Mouse (Mus musculus) fibroblast of lung, adult 2 months (primary cell): ENCODE data around the gene Fggy.

Source experiments
- DNase-seq: peaks from one replicate; pipeline ENCODE4 v3.0.0-alpha.2; 2011; ENCODE audit warnings: low read depth

Fggy gene

GRCm38 (mm10) chr4:95666284-95666889, 109.1 kb downstream of the Fggy start:
- no peak for DNase-seq

- no peak for DNase-seq
Measured at GRCm38 (mm10) chr4:95666896-95667295, 109.6 kb downstream of the Fggy start.

GRCm38 (mm10) chr4:95667595-95667994, 110.3 kb downstream of the Fggy start:
- DNase-seq, result no peak

GRCm38 (mm10) chr4:95668543-95668942, 111.2 kb downstream of the Fggy start:
- DNase-seq, result no peak

GRCm38 (mm10) chr4:95669336-95669735, 112.0 kb downstream of the Fggy start:
- DNase-seq, result no peak

- no peak for DNase-seq
Measured at GRCm38 (mm10) chr4:95670559-95670958, 113.3 kb downstream of the Fggy start.

- DNase-seq, result no peak
Measured at GRCm38 (mm10) chr4:95672039-95672438, 114.7 kb downstream of the Fggy start.

GRCm38 (mm10) chr4:95676390-95676789, 119.1 kb downstream of the Fggy start:
- DNase-seq, result no peak

GRCm38 (mm10) chr4:95680756-95681449, 123.6 kb downstream of the Fggy start:
- DNase-seq, result no peak

GRCm38 (mm10) chr4:95684522-95685080, 127.3 kb downstream of the Fggy start:
- no peak for DNase-seq

- no peak for DNase-seq
Measured at GRCm38 (mm10) chr4:95686775-95687174, 129.5 kb downstream of the Fggy start.

- no peak for DNase-seq
Measured at GRCm38 (mm10) chr4:95687350-95687749, 130.0 kb downstream of the Fggy start.

GRCm38 (mm10) chr4:95688159-95688558, 130.9 kb downstream of the Fggy start:
- DNase-seq, result no peak

GRCm38 (mm10) chr4:95700366-95700765, 143.1 kb downstream of the Fggy start:
- DNase-seq, result no peak

- DNase-seq, result no peak
Measured at GRCm38 (mm10) chr4:95707941-95708897, 150.9 kb downstream of the Fggy start.

- DNase-seq, result no peak
Measured at GRCm38 (mm10) chr4:95709750-95710149, 152.4 kb downstream of the Fggy start.

- DNase-seq, result no peak
Measured at GRCm38 (mm10) chr4:95712802-95713201, 155.5 kb downstream of the Fggy start.

GRCm38 (mm10) chr4:95713271-95713670, 156.0 kb downstream of the Fggy start:
- no peak for DNase-seq

GRCm38 (mm10) chr4:95716137-95716536, 158.8 kb downstream of the Fggy start:
- no peak for DNase-seq

- DNase-seq, result no peak
Measured at GRCm38 (mm10) chr4:95723615-95724014, 166.3 kb downstream of the Fggy start.

GRCm38 (mm10) chr4:95726361-95726760, 169.1 kb downstream of the Fggy start:
- DNase-seq, result no peak

- DNase-seq, result peak; percentile 52
Measured at GRCm38 (mm10) chr4:95729142-95729826, 172.0 kb downstream of the Fggy start.
